Mouse (Mus musculus) lung, postnatal 0 days (tissue): ENCODE results near the gene Birc2.

Experiments used
- CTCF ChIP-seq: IDR thresholded peaks from 2 replicates; pipeline ENCODE4 v1.5.1; 2016; ENCODE audit warnings: antibody characterized with exemption, mild to moderate bottlenecking
- EP300 ChIP-seq: IDR thresholded peaks from 2 replicates; pipeline ENCODE4 v1.6.1; 2016; ENCODE audit warnings: antibody characterized with exemption, mild to moderate bottlenecking, control low read depth

DNA sequence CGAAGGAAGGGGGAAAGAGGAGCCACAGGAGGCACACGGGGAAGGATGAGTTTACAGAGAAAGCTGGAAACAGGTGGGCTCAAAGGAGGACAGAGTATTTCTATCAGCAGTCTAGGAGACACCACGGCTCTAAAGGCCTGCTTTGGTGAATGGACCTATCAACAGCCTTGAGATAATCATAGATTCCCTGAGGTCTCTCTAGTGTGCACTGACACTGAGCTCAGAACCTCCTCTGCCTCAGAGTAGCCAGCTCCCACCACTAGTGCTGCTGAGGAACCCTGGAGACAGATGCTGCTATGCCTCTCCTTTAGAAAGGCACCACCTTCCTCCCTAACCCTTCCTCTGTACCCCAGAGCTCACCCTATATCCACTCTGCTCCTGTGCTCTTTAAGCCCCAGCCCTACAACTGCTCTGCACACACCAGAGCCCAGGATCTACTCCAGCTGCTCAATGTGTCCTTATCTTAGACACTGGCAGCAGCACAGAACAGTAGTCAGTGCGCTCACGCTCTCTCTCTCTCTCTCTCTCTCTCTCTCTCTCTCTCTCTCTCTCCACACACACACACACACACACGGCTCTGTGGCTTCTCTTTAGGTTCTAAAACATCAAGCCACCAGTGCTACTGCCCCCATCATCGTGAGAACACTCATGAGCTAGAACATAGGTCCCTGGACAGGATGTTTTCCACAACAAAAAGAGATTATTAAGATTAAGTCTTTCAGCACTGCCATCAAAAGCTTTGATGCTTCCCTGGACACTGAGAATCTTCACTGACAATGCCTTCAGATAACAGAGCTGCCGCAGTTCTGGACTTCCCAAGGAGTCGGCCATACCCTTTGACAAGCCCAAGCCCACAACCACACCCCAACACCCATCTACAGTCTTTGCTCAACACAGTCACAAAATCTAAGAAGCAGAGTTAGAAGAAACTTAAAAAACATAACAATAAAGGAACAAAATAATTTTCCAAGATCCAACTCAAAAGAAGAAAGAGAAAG is 7.0 kb downstream of the Birc2 start:
- no peak for TF ChIP-seq CTCF
- TF ChIP-seq EP300: no peak
